Mouse (Mus musculus): ENCODE data around the gene Cuedc1. TPM values are rescaled to one million over a fixed set of nuclear protein-coding genes. Genes with fewer than 3 reads are reported as not detected.
"Not testable (repeated sequence)": the region's sequence is repeated elsewhere in the genome, so short reads cannot be mapped to it uniquely, and the experiment has no call there.

Gene Cuedc1
- total RNA-seq, 2 experiments from 2014 or later: 23.9 to 31.7 TPM

DNA sequence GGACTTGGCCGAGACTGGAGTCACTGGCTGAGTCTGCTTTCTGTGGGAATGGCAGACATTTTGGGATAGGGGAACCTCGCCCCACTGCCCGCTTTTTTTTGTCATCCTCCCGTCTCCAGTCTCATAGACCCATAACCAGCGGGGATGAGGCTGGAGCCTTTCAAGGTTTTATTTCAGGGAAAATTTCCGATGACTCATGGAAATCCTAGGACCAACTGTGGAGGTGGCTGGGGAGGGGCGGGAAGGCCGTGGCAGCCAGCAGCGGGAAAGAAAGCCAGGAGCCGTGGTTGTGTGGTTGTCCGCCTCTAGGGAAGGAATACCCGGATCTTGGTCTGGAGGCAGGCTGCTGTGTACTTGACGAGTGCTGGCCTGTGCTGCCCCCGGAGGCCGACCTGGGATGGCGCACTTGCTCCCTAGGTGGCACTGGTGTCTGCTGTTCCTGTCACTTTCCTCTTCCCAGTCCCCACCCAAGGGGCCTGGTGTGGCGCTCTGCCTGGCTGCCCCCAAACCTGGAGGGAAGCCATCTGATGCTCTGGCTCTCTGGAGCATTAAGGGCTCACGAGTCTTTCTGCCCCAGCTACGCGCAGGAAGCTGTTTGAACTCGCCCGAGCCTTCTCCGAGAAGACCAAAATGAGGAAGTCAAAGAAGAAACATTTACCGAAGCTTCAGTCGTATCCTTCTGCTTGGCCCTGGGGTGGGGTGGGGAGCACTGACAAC, 89.7 kb downstream of the Cuedc1 start:
- intact Hi-C loops (cut with DNase I): loop anchor here (5.0 kb wide), 1 partner anchor 120 kb away; the partner anchor contains the start of gene Vezf1
- DNase-seq (ENCODE audit: low spot score in 2 of 2): peak; percentile 78 to 80

GRCm38 (mm10) chr11:88188216-88188615, 90.4 kb downstream of the Cuedc1 start:
- DNase-seq (ENCODE audit: low spot score in 2 of 2): no peak
- intact Hi-C loops (cut with DNase I): loop anchor here (5.0 kb wide), 1 partner anchor 121 kb away; the partner anchor contains the start of gene Vezf1

DNA sequence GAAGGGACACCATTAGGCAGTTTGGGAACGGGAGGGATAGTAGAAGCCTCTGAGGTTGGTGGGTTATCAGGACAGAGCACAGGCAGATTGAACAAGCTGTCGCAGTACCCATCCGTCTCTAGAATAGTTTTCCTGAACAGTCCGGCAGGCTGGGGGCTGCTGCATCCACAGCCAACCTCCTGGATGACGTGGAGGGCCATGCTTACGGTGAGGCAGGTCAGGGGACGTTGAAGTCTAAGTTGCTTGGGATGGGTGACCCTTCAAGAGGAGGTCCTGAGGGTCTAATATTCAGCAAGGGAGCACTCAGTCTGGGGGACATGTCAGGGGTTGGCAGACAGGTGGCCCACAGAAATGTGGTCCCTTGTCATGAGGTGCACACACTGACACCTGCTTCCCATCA, 90.8 kb downstream of the Cuedc1 start:
- no peak for DNase-seq (ENCODE audit: low spot score in 2 of 2)
- intact Hi-C loops (cut with DNase I): loop anchor here (5.0 kb wide), 1 partner anchor 121 kb away; the partner anchor contains the start of gene Vezf1

- intact Hi-C loops (cut with DNase I): no loop called here
- no peak for DNase-seq (ENCODE audit: low spot score in 2 of 2)
These were observed 94.7 kb downstream of the Cuedc1 start for GRCm38 (mm10) chr11:88192595-88192994.

- intact Hi-C loops (cut with DNase I): no loop called here
- DNase-seq (ENCODE audit: low spot score in 2 of 2): no peak
These were observed 95.4 kb downstream of the Cuedc1 start for GRCm38 (mm10) chr11:88193098-88193823.

GRCm38 (mm10) chr11:88193824-88194696, 96.2 kb downstream of the Cuedc1 start:
- intact Hi-C loops (cut with DNase I): no loop called here
- DNase-seq (ENCODE audit: low spot score in 2 of 2): no peak

DNA sequence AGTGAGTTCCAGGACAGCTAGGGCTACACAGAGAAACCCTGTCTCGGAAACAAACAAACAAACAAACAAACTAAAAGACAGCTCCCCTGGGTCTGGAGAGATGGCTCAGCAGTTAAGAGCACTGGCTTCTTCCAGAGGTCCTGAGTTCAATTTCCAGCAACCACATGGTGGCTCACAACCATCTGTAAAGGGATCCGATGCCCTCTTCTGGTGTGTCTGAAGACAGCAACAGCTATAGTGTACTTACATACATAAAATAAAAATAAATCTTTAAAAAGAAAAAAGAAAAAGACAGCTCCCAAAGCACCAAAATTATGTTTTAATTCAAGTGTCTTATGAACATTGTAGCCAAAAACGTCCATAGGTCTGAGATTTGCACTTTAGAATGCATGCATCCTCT, 97.8 kb downstream of the Cuedc1 start:
- intact Hi-C loops (cut with DNase I): loop anchor here (2.0 to 5.0 kb wide), 2 partner anchors 139 to 228 kb away; no protein-coding TSS in a partner anchor
- not testable (repeated sequence) for DNase-seq (ENCODE audit: low spot score in 2 of 2)

- peak in 1 of 2 experiments; percentile 31 for DNase-seq (ENCODE audit: low spot score in 2 of 2)
These were observed 99.3 kb downstream of the Cuedc1 start for GRCm38 (mm10) chr11:88197153-88197576.

GRCm38 (mm10) chr11:88198223-88198622, 100.4 kb downstream of the Cuedc1 start:
- intact Hi-C loops (cut with DNase I): loop anchor here (5.0 kb wide), 1 partner anchor 231 kb away; no protein-coding TSS in a partner anchor
- DNase-seq (ENCODE audit: low spot score in 2 of 2): no peak

More at GRCm38 (mm10) chr11:88197153-88197576, 99.3 kb downstream of the Cuedc1 start:
- intact Hi-C loops (cut with DNase I): loop anchor here (2.0 to 5.0 kb wide), 2 partner anchors 140 to 230 kb away; no protein-coding TSS in a partner anchor

DNA sequence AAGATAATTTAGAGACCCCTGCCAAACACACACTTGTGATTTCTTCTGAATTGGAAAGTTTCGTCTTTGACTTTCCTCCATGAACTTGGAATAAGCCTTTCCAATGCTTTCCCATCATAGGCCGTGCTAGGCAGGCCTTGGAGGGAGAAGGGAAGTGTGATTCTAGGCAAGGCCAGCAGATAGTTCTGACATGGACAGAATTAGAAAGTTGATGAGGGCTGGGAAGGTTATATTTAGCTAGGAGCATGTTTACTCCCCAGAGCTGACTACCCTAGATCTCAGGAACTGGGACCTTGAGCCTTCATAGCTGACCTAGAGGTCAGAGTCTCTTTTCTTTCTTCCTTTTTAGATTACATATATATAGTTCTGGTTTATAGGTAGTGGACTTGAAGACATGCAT, 103.3 kb downstream of the Cuedc1 start:
- intact Hi-C loops (cut with DNase I): no loop called here
- DNase-seq (ENCODE audit: low spot score in 2 of 2): no peak

DNA sequence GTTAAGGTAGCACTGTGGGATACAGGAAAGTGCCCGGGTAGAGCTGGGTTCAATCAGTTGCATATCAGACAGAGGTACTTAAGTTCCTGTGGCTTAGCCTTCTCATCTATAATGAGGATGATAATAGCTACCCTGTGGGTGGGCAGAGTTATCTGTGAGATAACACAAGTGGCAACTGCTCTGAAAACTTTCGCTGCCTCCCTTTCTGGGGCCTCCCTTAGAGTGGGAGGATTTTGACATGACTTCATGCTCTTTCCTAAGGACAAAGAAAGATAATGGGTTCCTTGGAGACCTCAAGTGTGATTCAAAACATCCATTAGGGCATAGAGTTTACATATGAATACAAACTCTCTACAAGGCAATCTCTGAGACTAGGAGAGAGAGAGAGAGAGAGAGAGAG, 104.2 kb downstream of the Cuedc1 start:
- intact Hi-C loops (cut with DNase I): no loop called here
- no peak for DNase-seq (ENCODE audit: low spot score in 2 of 2)

- intact Hi-C loops (cut with DNase I): no loop called here
- peak; percentile 92 to 93 for DNase-seq (ENCODE audit: low spot score in 2 of 2)
These were observed 106.1 kb downstream of the Cuedc1 start, which contains the start of gene Mrps23 for GRCm38 (mm10) chr11:88203712-88204532. Gene Mrps23 (plus strand): TSS chr11:88204388.

- intact Hi-C loops (cut with DNase I): no loop called here
- DNase-seq (ENCODE audit: low spot score in 2 of 2): no peak
These were observed 106.9 kb downstream of the Cuedc1 start for GRCm38 (mm10) chr11:88204593-88205368.

DNA sequence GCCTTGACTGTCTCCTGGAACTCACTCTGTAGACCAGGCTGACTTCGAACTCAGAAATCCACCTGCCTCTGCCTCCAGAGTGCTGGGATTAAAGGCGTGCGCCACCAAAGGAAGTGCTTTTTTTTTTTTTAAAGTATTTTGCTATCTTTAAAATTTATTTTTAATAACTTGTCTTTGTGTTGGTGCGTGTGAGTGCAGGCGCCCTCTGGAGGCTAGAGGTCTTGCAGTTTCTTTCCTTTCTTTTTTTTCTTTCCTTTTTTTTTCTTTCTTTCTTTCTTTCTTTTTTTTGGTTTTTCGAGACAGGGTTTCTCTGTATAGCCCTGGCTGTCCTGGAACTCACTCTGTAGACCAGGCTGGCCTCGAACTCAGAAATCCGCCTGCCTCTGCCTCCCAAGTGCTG, 108.7 kb downstream of the Cuedc1 start:
- intact Hi-C loops (cut with DNase I); DNase-seq (ENCODE audit: low spot score in 2 of 2): not testable (repeated sequence)

- intact Hi-C loops (cut with DNase I): no loop called here
- DNase-seq (ENCODE audit: low spot score in 2 of 2): no peak
These were observed 109.8 kb downstream of the Cuedc1 start for GRCm38 (mm10) chr11:88207697-88208096.

DNA sequence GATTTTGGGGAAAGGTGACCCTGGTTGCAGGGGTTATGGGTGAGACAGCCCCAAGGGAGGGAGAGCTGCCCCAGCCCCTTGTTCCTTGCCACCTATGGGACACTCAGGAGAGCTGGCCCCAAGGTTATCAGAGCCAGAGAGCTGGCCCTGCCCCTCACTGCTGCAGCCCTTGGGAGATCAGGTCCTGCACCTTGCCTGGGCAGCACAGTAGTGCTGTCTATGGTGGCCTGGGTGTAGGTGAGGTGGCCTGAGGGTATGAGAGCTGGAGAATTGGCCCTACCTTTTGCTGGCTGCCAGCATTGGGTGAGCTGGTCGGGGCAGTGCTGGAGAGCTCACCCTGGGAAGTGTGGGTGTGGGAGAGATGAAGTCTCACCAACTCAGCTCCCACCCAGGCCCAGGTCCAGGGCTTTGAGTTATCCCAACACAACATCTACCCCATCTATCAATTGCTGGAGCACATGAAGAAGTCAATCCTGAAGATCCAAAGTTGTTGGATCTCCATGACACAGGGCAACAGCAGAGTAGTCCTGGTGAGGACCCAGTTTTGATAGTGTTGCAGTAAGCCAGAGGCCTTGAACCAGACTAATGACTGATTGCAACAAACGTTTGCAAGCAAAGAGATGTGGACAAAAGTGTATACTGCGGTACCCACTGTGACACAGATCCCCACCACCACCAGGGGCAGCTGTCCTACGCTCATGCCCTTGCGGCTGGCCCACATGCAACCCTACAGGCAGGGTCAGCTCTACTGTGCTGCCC, 114.1 kb downstream of the Cuedc1 start:
- intact Hi-C loops (cut with DNase I): loop anchor here (10.0 kb wide), 1 partner anchor 513 kb away; no protein-coding TSS in a partner anchor
- DNase-seq (ENCODE audit: low spot score in 2 of 2): no peak

DNA sequence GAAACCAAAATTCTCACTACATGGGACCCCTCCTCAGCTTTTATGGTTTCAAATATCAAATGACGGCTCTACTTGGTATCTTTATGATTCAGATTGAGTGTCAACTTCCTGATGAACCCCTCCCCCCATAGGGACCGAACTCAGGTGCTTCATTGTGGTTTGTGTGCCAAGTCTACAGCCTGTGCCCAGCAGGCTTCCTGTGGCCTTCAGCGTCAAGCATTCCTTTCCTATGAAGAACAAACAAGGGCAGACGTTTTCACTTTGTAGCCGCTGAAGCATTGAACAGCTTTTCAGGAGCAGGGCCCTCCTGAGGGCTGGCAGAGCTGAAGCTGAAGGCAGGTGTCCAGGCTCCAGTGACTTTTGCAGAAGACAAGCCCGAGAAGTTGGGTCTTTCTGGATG, 115.9 kb downstream of the Cuedc1 start:
- intact Hi-C loops (cut with DNase I): loop anchor here (10.0 kb wide), 1 partner anchor 511 kb away; no protein-coding TSS in a partner anchor
- DNase-seq (ENCODE audit: low spot score in 2 of 2): no peak

All from left cerebral cortex, postnatal 36 days (tissue).